Mouse (Mus musculus) left cerebral cortex, postnatal 25 days (tissue): Measurements from ENCODE around the gene Slc16a1. TPM values are rescaled to one million over a fixed set of nuclear protein-coding genes. Genes with fewer than 3 reads are reported as not detected.

ENCODE experiments used
- total RNA-seq, 2 experiments: library from RNA; stranded (reverse); gene quantifications; 2 replicates each; pipeline ENCODE4 v1.2.3; 2021

Slc16a1 gene
- total RNA-seq, 2 experiments from 2014 or later: 23.0 to 23.2 TPM

Other genes with a start within 250 kb of the Slc16a1 start
- 10 to 100 TPM; 28.1 to 34.3 TPM for gene Lrig2, start 126.8 kb upstream of the Slc16a1 start, total RNA-seq
- under 1 TPM; 0.43 to 0.76 TPM for gene Ppm1j, start 142.4 kb downstream of the Slc16a1 start, total RNA-seq
- under 1 TPM in 1 of 2 experiments, not detected in 1; 0.09 TPM for gene Fam19a3, start 143.2 kb downstream of the Slc16a1 start, total RNA-seq
- 10 to 100 TPM; 32.7 to 33.5 TPM for gene Rhoc, start 149.7 kb downstream of the Slc16a1 start, total RNA-seq
- gene Mov10, start 179.9 kb downstream of the Slc16a1 start, total RNA-seq: 10 to 100 TPM in 1 of 2 experiments, 1 to 10 TPM in 1; 8.0 to 10.5 TPM
- 10 to 100 TPM; 33.0 to 39.3 TPM for gene St7l, start 225.3 kb downstream of the Slc16a1 start, total RNA-seq
- gene Capza1, start 225.8 kb downstream of the Slc16a1 start, total RNA-seq: 10 to 100 TPM; 34.5 to 40.5 TPM